Mouse (Mus musculus): Measurements from ENCODE around the gene Med20. TPM values are rescaled to one million over a fixed set of nuclear protein-coding genes. Genes with fewer than 3 reads are reported as not detected.
A peak's percentile ranks its signal among the peaks of the same experiment; 100 is the strongest.
"Not testable (repeated sequence)": the region's sequence is repeated elsewhere in the genome, so short reads cannot be mapped to it uniquely, and the experiment has no call there.

The Med20 gene
- polyA plus RNA-seq, 1 experiment from 2014 or later = 48.0 TPM

DNA sequence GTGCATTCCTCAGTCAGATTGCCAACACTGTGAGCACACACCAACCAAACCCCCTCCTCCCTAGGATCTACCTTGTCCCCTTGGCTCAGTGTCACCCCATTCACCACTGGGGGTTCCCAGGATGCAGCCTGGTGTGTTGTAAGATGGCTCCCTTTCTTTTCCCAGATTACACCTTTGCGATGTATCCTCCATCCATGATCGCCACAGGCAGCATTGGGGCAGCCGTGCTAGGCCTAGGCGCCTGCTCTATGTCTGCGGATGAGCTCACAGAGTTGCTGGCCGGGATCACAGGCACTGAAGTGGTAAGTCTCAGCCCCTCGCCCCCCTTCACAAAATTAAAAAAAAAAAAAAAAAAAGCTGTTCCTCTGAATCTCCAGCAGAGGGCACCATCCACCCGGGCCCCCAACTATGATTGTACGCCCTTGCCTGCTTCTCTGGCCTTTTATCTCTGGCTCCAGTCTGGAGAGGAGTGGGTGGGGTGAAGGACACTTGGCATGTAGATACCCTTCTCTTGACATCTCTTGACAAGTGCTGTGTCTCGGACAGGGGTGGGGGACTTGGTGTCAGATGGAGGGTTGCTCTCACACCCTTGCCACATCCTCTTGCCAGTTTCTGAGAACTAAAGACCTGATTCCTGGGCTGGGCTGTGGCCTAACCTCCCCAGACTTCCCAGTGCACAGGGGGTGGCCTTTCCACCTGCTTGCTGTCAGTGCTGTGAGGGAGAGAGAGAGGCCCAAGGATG, 13.4 kb upstream of the Med20 start:
- H3K27me3 ChIP-seq (ENCODE audit: control insufficient read depth, insufficient read depth, low read length) = no peaks in the 10 kb centered on the region
- peaks cover 11% of the 10 kb centered on the region; the same call in 1 of the 2 replicates for H3K36me3 ChIP-seq (replicated peaks; ENCODE audit: control insufficient read depth, insufficient read depth, low read depth, low read length)
- H3K27ac ChIP-seq (replicated peaks; ENCODE audit: low read depth, low read length) = no peak overlapping the region; the same call in 1 of the 2 replicates
- H3K4me3 ChIP-seq (ENCODE audit: low read depth, low read length) = no peak overlapping the region
- H3K4me1 ChIP-seq (ENCODE audit: control insufficient read depth, insufficient read depth, low read length) = peaks cover 6% of the 10 kb centered on the region; the same call in 1 of the 2 replicates
- no peak overlapping the region for H3K9ac ChIP-seq (replicated peaks; ENCODE audit: low read length)
- ATAC-seq (replicated peaks; ENCODE audit: insufficient number of reproducible peaks, low FRiP score, low TSS enrichment, low read depth) = no peak
- WGBS = 27% methylated on average over 10 of the region's 10 CpGs
- H3K9me3 ChIP-seq (replicated peaks; ENCODE audit: control insufficient read depth, low read length) = no peaks in the 10 kb centered on the region
- no peak overlapping the region for H3K4me2 ChIP-seq (ENCODE audit: low read depth, low read length)
- DNase-seq (ENCODE audit: low spot score) = peak; percentile 50

DNA sequence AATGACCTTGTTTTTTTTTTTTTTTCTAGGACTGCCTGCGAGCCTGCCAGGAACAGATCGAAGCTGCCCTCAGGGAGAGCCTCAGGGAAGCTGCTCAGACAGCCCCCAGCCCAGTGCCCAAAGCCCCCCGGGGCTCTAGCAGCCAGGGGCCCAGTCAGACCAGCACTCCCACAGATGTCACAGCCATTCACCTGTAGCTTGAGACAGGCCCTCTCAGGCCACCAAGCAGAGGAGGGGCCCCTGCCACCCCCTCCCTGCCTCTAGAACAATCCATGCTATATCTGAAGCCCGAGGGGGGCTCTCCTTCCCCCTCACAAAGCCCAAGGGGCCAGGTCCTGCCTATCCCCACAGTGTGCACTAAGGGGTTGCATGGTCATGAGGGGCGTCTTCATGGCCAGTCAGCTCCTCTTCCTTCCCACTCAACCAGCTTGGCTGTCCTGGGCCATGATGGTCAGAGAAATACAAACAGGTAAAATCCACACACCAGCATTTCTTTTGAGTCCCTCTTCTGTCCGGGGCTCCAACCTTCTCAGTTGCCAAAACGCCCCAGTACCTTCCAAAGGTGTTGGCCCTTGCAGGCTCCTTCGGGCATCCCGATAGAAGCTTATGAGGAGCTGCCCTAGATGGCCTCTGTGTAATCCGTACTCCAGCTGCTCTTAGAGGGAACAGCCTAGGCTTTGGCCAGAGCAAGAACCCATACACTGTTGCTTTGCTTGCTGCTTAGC, 12.6 kb upstream of the Med20 start:
- H3K36me3 ChIP-seq (replicated peaks; ENCODE audit: control insufficient read depth, insufficient read depth, low read depth, low read length) = peaks cover 11% of the 10 kb centered on the region; the same call in 1 of the 2 replicates
- not testable (repeated sequence) for H3K9ac ChIP-seq (replicated peaks; ENCODE audit: low read length); ATAC-seq (replicated peaks; ENCODE audit: insufficient number of reproducible peaks, low FRiP score, low TSS enrichment, low read depth); H3K27me3 ChIP-seq (ENCODE audit: control insufficient read depth, insufficient read depth, low read length); H3K9me3 ChIP-seq (replicated peaks; ENCODE audit: control insufficient read depth, low read length); H3K27ac ChIP-seq (replicated peaks; ENCODE audit: low read depth, low read length); DNase-seq (ENCODE audit: low spot score); H3K4me1 ChIP-seq (ENCODE audit: control insufficient read depth, insufficient read depth, low read length); H3K4me2 ChIP-seq (ENCODE audit: low read depth, low read length); H3K4me3 ChIP-seq (ENCODE audit: low read depth, low read length)
- 81% methylated on average over 10 of the region's 10 CpGs for WGBS

DNA sequence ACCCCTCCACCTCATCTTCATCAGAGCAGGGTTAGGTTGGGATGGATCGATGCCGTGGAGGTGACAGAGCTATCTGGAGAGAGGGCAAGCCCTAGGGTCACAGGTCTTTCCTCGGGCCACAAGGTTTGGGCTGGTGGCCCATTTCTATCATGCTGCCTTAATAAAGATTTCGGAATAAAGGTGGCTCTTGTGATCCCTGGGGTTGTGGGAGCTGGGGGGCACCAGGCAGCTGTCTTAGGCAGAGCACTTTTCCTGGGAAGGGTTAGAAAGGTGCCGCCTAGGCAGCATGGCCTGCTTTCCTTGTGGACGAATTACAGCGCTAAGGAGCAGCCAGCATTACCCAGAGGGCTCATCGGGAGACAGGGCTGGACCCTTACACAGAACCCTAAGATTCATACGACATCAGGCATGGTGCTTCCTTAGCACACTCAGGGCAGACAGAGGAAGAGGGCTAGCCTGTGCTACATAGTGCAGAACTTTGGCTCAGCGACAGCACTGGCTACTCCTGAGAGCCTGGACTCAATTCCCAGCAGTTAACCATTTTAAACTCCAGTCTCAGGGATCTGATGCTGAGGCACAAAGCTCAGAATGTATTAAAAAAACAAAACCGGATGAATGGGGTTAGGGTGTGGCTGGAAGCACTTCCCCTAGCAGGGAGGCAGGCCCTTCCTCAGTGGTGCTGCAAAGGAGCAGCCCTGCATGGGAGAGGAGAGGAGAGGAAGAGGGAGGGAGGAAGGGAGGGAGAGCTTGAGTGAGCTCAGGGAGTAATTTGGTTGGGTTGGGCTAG, 11.7 kb upstream of the Med20 start:
- H3K9me3 ChIP-seq (replicated peaks; ENCODE audit: control insufficient read depth, low read length) = no peaks in the 10 kb centered on the region
- no peaks in the 10 kb centered on the region for H3K27me3 ChIP-seq (ENCODE audit: control insufficient read depth, insufficient read depth, low read length)
- peaks cover 6% of the 10 kb centered on the region; the same call in 1 of the 2 replicates for H3K4me1 ChIP-seq (ENCODE audit: control insufficient read depth, insufficient read depth, low read length)
- no peak overlapping the region for H3K27ac ChIP-seq (replicated peaks; ENCODE audit: low read depth, low read length)
- WGBS = 81% methylated on average over 11 of the region's 11 CpGs
- H3K9ac ChIP-seq (replicated peaks; ENCODE audit: low read length) = no peak overlapping the region
- no peak overlapping the region for H3K4me3 ChIP-seq (ENCODE audit: low read depth, low read length)
- H3K4me2 ChIP-seq (ENCODE audit: low read depth, low read length) = no peak overlapping the region
- peaks cover 11% of the 10 kb centered on the region; the same call in 1 of the 2 replicates for H3K36me3 ChIP-seq (replicated peaks; ENCODE audit: control insufficient read depth, insufficient read depth, low read depth, low read length)
- no peak for DNase-seq (ENCODE audit: low spot score)
- ATAC-seq (replicated peaks; ENCODE audit: insufficient number of reproducible peaks, low FRiP score, low TSS enrichment, low read depth) = no peak

DNA sequence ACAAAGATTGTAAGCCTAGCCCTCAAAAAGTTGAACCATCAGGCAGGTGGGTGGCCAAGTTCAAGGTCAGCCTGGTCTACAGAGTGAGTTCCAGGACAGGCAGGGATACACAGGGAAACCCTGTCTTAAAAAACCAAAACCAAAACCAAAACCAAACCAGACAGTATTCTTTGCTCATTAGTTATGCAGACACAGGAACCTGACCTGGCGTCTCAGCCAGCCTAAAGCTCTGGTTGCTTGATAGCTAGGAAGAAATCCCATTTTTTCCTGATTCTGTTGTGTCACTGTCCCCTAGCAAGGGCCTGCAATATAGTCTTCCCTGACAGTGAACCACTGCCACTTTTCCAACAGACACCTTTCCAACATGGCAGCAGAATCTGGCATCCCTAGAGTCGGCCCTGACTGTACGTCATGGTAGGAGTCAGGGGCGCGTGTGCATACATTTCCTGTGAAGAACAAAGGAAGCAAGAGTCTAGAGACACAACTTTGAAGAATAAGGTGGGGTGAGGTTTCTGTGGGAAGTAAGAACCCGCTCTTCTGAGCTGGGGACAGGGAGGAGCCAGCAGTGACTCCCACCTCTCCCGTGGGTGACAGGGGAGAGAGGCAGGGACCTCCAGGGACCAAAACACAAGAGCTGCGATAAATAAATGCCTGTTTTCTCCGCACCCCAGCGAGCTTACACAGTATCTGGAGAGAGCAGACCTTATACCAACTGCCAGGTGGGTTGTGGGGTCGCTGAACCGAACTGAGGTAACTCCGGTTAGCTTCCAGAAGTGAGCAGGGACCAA, 10.6 kb upstream of the Med20 start:
- peaks cover 11% of the 10 kb centered on the region; the same call in 1 of the 2 replicates for H3K36me3 ChIP-seq (replicated peaks; ENCODE audit: control insufficient read depth, insufficient read depth, low read depth, low read length)

DNA sequence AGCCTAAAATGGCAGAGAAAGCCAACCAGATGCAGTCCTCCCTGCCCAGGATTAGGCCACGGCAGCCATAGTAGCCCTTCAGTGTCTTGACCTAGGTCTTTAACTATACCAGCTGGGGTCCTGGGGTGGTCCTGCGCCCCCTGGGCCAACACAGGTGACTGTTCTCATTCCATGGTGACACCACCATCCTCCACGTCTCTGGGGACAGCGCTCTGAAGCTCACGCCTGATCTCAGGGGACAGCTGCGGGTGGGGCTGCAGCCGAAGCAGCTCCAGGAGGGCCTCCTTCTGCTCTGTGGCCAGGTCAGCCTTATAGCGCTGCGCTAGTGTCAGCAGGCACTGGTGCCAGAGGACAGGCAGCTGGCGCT, 10.0 kb upstream of the Med20 start:
- Histone ChIP-seq H3K4me1 (ENCODE audit: control insufficient read depth, insufficient read depth, low read length) (peaks cover 6% of the 10 kb centered on the region; the same call in 1 of the 2 replicates), H3K36me3 (replicated peaks; ENCODE audit: control insufficient read depth, insufficient read depth, low read depth, low read length) (peaks cover 13% of the 10 kb centered on the region; the same call in 1 of the 2 replicates), H3K27ac (replicated peaks; ENCODE audit: low read depth, low read length) (no peak overlapping the region), H3K4me2 (ENCODE audit: low read depth, low read length) (no peak overlapping the region), H3K9ac (replicated peaks; ENCODE audit: low read length) (no peak overlapping the region), H3K27me3 (ENCODE audit: control insufficient read depth, insufficient read depth, low read length) (no peaks in the 10 kb centered on the region), H3K4me3 (ENCODE audit: low read depth, low read length) (no peak overlapping the region), H3K9me3 (replicated peaks; ENCODE audit: control insufficient read depth, low read length) (no peaks in the 10 kb centered on the region)
- DNase-seq (ENCODE audit: low spot score) = no peak
- 93% methylated on average over 10 of the region's 10 CpGs for WGBS
- ATAC-seq (replicated peaks; ENCODE audit: insufficient number of reproducible peaks, low FRiP score, low TSS enrichment, low read depth) = no peak

More for the DNA sequence above, 10.6 kb upstream of the Med20 start:
- WGBS = 89% methylated on average over 13 of the region's 13 CpGs
- Histone ChIP-seq H3K9ac (replicated peaks; ENCODE audit: low read length) (no peak overlapping the region), H3K4me3 (ENCODE audit: low read depth, low read length) (no peak overlapping the region), H3K4me1 (ENCODE audit: control insufficient read depth, insufficient read depth, low read length) (peaks cover 6% of the 10 kb centered on the region; the same call in 1 of the 2 replicates), H3K27ac (replicated peaks; ENCODE audit: low read depth, low read length) (no peak overlapping the region), H3K4me2 (ENCODE audit: low read depth, low read length) (no peak overlapping the region), H3K9me3 (replicated peaks; ENCODE audit: control insufficient read depth, low read length) (no peaks in the 10 kb centered on the region), H3K27me3 (ENCODE audit: control insufficient read depth, insufficient read depth, low read length) (no peaks in the 10 kb centered on the region)
- ATAC-seq (replicated peaks; ENCODE audit: insufficient number of reproducible peaks, low FRiP score, low TSS enrichment, low read depth) = no peak
- DNase-seq (ENCODE audit: low spot score) = no peak

DNA sequence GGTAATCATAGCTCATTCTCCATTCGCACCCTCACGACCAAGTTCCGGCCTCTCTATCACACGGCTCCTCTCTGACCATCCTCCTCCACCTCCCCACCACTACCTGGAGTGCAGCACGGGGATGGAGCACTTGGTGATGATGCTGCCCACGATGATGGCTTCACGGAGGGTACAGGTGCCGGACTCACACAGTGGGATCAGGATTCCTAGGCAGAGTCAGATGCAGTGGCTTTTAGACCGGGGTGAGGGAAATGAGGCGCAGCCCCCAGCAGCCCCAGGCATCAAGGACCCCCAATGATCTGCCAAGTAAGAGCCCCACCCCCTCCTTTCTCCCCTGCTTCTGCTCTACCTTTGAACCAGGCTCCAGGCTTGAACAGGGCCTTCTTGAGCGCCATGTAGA, 9.1 kb upstream of the Med20 start:
- Histone ChIP-seq H3K27me3 (ENCODE audit: control insufficient read depth, insufficient read depth, low read length) (no peaks in the 10 kb centered on the region), H3K27ac (replicated peaks; ENCODE audit: low read depth, low read length) (no peak overlapping the region), H3K9me3 (replicated peaks; ENCODE audit: control insufficient read depth, low read length) (no peaks in the 10 kb centered on the region), H3K4me2 (ENCODE audit: low read depth, low read length) (no peak overlapping the region), H3K36me3 (replicated peaks; ENCODE audit: control insufficient read depth, insufficient read depth, low read depth, low read length) (peaks cover 13% of the 10 kb centered on the region; the same call in 1 of the 2 replicates), H3K4me3 (ENCODE audit: low read depth, low read length) (no peak overlapping the region), H3K4me1 (ENCODE audit: control insufficient read depth, insufficient read depth, low read length) (peaks cover 3% of the 10 kb centered on the region; the same call in 1 of the 2 replicates), H3K9ac (replicated peaks; ENCODE audit: low read length) (no peak overlapping the region)
- no peak for ATAC-seq (replicated peaks; ENCODE audit: insufficient number of reproducible peaks, low FRiP score, low TSS enrichment, low read depth)
- DNase-seq (ENCODE audit: low spot score) = no peak
- WGBS = 90% methylated on average over 11 of the region's 11 CpGs

DNA sequence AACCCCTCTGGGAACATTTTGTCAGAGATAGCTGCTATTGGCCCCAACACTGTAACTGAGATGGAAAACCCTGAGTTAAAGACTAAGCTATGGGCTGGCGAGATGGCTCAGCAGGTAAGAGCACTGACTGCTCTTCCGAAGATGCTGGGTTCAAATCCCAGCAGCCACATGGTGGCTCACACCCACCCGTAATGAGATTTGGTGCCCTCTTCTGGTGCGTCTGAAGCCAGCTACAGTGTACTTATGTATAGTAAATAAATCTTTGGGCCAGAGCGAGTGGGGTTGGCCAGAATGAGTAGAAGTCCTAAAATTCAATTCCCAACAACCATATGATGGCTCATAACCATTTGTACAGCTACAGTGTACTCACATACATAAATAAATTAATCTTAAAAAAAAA, 5.2 kb upstream of the Med20 start:
- Histone ChIP-seq H3K4me2 (ENCODE audit: low read depth, low read length) (no peak overlapping the region), H3K4me3 (ENCODE audit: low read depth, low read length) (no peak overlapping the region), H3K9me3 (replicated peaks; ENCODE audit: control insufficient read depth, low read length) (no peaks in the 10 kb centered on the region), H3K36me3 (replicated peaks; ENCODE audit: control insufficient read depth, insufficient read depth, low read depth, low read length) (peaks cover 8% of the 10 kb centered on the region; the same call in 1 of the 2 replicates), H3K27ac (replicated peaks; ENCODE audit: low read depth, low read length) (no peak overlapping the region), H3K9ac (replicated peaks; ENCODE audit: low read length) (no peak overlapping the region), H3K27me3 (ENCODE audit: control insufficient read depth, insufficient read depth, low read length) (no peaks in the 10 kb centered on the region), H3K4me1 (ENCODE audit: control insufficient read depth, insufficient read depth, low read length) (no peaks in the 10 kb centered on the region)
- ATAC-seq (replicated peaks; ENCODE audit: insufficient number of reproducible peaks, low FRiP score, low TSS enrichment, low read depth) (no peak), DNase-seq (ENCODE audit: low spot score) (peak; percentile 18)
- 82% methylated on average over 5 of the region's 5 CpGs for WGBS
